Mouse (Mus musculus): ENCODE results near the gene Crtc2. TPM values are rescaled to one million over a fixed set of nuclear protein-coding genes. Genes with fewer than 3 reads are reported as not detected.

The Crtc2 gene
- total RNA-seq, 2 experiments from 2014 or later = 4.4 to 17.5 TPM

DNA sequence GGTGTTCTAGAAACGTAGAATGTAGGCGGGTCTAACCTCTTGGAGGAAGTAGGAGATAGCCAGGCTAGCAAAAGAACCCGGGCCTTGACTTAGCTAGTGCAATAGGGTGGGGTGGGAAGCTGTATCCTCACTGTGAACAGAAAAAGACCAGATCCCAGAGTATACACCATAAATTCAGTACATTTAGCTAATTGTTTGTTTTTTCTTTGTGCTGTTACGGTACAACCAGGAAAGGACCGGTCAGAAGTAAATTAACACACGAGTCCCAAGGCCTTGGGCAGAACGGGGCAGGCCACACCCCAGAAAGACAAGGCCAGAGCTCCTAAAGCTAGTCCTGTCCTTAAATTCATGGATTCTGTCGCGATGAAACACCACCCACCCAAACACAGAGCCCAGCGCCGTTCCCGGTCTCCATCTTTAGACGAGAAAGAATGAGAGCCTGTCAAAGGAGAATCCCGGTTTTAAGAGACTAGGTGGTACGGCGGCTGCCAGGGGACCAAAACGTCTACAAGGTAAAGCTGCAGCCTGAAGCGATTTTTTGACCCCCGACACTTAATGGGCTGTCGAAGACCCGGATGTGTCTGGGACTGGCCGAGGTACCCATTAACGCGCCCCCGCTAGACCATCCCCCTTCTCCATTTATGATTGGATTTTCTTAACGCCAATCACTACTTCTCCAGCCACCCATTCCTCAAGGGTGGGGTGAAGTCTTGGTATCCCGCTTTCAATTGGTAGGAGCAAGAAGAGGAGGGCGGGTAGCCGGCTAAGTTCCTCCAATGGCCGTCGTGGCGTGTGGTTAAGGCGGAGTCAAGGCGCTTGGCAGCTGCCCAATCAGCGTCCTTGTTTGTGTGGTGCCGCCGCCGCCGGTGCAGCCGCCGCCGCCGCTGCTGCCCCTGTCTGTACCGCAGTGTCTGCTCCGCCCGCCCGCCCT is 38.6 kb downstream of the Crtc2 start, which contains the start of gene Gatad2b:
Gene Gatad2b, plus strand, starts transcription at position 834 of the 931 bp plus-strand sequence.
- peak; percentile 97 for ATAC-seq (replicated peaks; ENCODE audit: low FRiP score, poor library complexity, severe bottlenecking)

DNA sequence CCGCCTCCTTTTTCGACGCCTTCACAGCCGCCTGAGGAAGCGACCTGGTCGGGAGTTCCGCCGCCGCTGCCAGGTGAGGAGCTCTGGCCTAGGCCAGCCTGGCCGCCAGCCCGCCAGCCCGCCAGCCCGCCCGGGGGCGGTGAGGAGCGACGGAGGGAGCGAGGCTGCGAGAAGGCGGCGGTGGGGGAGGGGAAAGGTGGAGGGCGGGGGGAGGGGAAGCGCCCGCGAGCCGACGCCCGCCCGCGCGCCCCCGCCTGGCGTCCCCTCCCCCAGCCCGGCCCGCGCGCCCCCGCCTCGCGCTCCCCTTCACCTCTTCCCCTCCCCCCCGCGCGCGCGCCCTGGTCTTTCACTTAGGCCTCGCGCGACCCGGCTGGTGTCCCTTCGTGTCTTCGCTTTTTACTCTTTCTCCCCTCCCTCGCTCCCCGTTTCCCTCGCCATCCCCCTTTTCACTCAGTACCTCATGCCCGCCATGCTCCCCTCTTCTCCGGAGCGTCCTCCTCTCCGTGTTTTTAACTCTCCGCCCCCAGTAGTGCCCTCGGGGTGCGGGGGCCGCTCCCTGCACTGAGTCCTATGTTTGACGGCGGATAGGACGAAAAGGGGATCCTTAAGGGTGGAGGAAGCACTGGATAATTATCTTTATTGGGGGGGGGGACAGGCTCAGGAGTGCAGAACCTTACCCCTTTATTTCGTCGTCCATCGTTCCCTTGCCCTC is 39.5 kb downstream of the Crtc2 start:
- ATAC-seq (replicated peaks; ENCODE audit: low FRiP score, poor library complexity, severe bottlenecking) = peak; percentile 31; the same call in 1 of the 2 replicates

DNA sequence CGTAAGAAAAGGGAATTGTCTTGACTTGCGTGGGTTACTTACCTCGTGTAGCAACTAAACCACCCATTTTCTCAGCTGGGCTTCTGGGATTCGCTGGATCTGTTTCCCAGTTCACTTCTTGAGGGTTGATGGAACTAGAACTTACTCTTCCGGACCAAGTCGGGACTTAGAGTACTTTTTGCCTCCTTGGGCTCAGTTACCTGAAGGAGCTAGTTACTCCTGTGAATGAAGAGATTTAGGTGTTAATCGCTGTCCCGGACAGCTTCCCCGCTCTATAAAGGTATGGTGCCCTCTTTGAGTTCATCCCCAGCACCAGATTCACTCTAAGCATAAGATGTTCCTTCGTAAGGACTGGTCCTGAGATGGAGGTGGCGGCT is 40.1 kb downstream of the Crtc2 start:
- no peak for ATAC-seq (replicated peaks; ENCODE audit: low FRiP score, poor library complexity, severe bottlenecking)

DNA sequence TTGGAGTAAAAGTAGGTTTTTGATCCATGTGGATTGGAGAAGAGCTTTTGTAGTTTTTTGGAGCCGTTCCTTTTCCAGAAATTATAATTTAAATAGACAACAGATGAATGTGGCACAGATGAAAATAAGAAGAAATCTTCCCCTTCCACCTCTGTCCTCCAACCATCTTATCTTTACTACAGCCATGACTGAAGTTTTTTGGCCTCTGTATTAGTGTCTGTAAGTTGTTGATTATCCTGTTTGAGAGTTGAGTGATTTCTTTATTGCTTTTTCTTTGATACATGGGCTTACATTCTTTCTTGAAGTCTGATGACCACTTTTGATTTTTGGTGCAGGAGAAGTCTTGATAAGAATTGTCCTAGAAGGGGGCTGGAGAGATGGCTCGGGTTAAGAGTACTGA is 40.7 kb downstream of the Crtc2 start:
- no peak for ATAC-seq (replicated peaks; ENCODE audit: low FRiP score, poor library complexity, severe bottlenecking)

DNA sequence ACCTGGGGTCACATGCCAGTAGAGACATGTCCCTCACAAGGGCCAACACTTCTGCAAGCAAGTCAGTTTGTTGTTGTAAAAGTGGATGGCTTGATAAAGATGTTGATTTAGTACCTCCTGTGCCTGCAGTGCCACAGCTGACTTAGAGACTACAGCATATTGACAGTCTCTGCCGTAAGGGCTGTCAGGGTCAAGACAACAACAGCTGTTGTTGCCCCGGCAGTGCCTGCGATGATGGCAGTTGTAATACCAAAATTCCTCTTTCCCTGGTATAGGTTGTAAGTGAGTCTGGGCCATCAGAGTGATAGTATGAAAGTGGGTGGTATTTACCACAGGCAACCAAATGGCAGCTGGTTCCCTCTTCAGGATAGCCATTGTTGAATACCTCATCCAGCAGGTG is 51.8 kb downstream of the Crtc2 start:
- ATAC-seq (replicated peaks; ENCODE audit: low FRiP score, poor library complexity, severe bottlenecking) = no peak

DNA sequence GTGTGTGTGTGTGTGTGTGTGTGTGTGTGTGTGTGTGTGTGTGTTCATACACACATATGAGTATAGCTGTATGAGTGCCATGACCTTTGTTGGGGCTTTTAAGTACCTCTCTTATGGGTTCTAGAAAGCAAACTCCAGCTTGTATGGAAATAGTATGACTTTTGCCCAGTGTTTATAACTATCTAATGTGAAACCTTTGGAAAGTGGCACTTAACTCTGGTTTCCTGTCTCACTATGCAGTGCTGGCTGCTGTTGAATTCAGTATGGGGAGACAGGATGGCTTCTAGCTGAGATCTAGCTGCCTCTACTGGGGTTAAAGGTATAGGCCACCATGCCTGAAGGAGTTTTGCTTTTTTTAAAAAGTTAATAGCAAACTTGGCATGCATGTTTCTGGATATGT is 55.6 kb downstream of the Crtc2 start:
- ATAC-seq (replicated peaks; ENCODE audit: low FRiP score, poor library complexity, severe bottlenecking) = no peak

DNA sequence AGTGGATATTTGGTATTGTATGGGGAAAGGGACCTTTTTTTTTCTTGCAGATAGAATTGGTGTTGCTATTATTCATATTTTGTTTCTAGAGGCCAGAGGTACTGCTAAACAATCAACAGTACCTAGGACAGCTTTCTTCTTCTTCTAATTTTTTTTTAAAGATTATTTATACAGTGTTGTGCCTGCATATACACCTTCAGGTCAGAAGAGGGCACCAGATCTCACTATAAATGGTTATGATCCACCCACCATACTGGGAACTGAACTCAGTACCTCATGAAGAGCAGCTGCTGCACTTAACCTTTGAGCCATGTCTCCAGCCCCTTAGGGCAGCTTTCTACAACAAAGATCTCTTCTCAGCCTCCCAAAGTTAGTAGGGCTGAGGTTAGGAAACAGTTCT is 59.4 kb downstream of the Crtc2 start:
- ATAC-seq (replicated peaks; ENCODE audit: low FRiP score, poor library complexity, severe bottlenecking) = peak; percentile 80

Other genes starting within 250 kb of the Crtc2 start
- 10.4 and 15.0 TPM in 2 replicates for gene 4933434E20Rik, start 202.5 kb upstream of the Crtc2 start, total RNA-seq (2015; ENCODE audit: low replicate concordance)
- gene 4933434E20Rik, start 202.5 kb upstream of the Crtc2 start, total RNA-seq (2017; ENCODE audit: low replicate concordance) = 16.3 and 17.6 TPM in 2 replicates
- gene Ubap2l, start 201.5 kb upstream of the Crtc2 start, total RNA-seq (2015; ENCODE audit: low replicate concordance) = 124 and 134 TPM in 2 replicates
- gene Ubap2l, start 201.5 kb upstream of the Crtc2 start, total RNA-seq (2017; ENCODE audit: low replicate concordance) = 106 and 129 TPM in 2 replicates
- 132 and 146 TPM in 2 replicates for gene Tpm3, start 181.5 kb upstream of the Crtc2 start, total RNA-seq (2015; ENCODE audit: low replicate concordance)
- gene Tpm3, start 181.5 kb upstream of the Crtc2 start, total RNA-seq (2017; ENCODE audit: low replicate concordance) = 200 and 233 TPM in 2 replicates
- gene Nup210l, start 150.0 kb upstream of the Crtc2 start, total RNA-seq (2015; ENCODE audit: low replicate concordance) = 0.58 TPM in 1 of 2 replicates, not detected in the other
- 0.09 and 0.14 TPM in 2 replicates for gene Nup210l, start 150.0 kb upstream of the Crtc2 start, total RNA-seq (2017; ENCODE audit: low replicate concordance)
- gene Rps27, start 40.5 kb upstream of the Crtc2 start, total RNA-seq (2015; ENCODE audit: low replicate concordance) = 686 and 1,022 TPM in 2 replicates
- gene Rps27, start 40.5 kb upstream of the Crtc2 start, total RNA-seq (2017; ENCODE audit: low replicate concordance) = 662 and 738 TPM in 2 replicates
- gene Rab13, start 40.5 kb upstream of the Crtc2 start, total RNA-seq (2015; ENCODE audit: low replicate concordance) = 0.77 and 1.5 TPM in 2 replicates
- 0.84 TPM in 1 of 2 replicates, not detected in the other for gene Rab13, start 40.5 kb upstream of the Crtc2 start, total RNA-seq (2017; ENCODE audit: low replicate concordance)
- 23.8 and 26.5 TPM in 2 replicates for gene Jtb, start 22.6 kb upstream of the Crtc2 start, total RNA-seq (2015; ENCODE audit: low replicate concordance)
- gene Jtb, start 22.6 kb upstream of the Crtc2 start, total RNA-seq (2017; ENCODE audit: low replicate concordance) = 7.3 and 8.9 TPM in 2 replicates
- gene Creb3l4, start 10.7 kb upstream of the Crtc2 start, total RNA-seq (2015; ENCODE audit: low replicate concordance) = not detected in 2 replicates
- not detected in 2 replicates for gene Creb3l4, start 10.7 kb upstream of the Crtc2 start, total RNA-seq (2017; ENCODE audit: low replicate concordance)
- gene Slc39a1, start 6.0 kb upstream of the Crtc2 start, total RNA-seq (2015; ENCODE audit: low replicate concordance) = 2.5 and 10.6 TPM in 2 replicates
- gene Slc39a1, start 6.0 kb upstream of the Crtc2 start, total RNA-seq (2017; ENCODE audit: low replicate concordance) = 8.7 and 9.5 TPM in 2 replicates
- gene Dennd4b, start 11.0 kb downstream of the Crtc2 start, total RNA-seq (2015; ENCODE audit: low replicate concordance) = 2.9 and 18.4 TPM in 2 replicates
- gene Dennd4b, start 11.0 kb downstream of the Crtc2 start, total RNA-seq (2017; ENCODE audit: low replicate concordance) = 4.5 and 6.1 TPM in 2 replicates
- gene Gatad2b, start 39.0 kb downstream of the Crtc2 start, total RNA-seq (2015; ENCODE audit: low replicate concordance) = 51.0 and 65.5 TPM in 2 replicates
- gene Gatad2b, start 39.0 kb downstream of the Crtc2 start, total RNA-seq (2017; ENCODE audit: low replicate concordance) = 41.8 and 47.2 TPM in 2 replicates
- gene Slc27a3, start 135.8 kb downstream of the Crtc2 start, total RNA-seq (2015; ENCODE audit: low replicate concordance) = not detected in 2 replicates
- gene Slc27a3, start 135.8 kb downstream of the Crtc2 start, total RNA-seq (2017; ENCODE audit: low replicate concordance) = 0.68 TPM in 1 of 2 replicates, not detected in the other
- 6.0 and 6.9 TPM in 2 replicates for gene Ints3, start 179.5 kb downstream of the Crtc2 start, total RNA-seq (2015; ENCODE audit: low replicate concordance)
- 5.1 and 10.5 TPM in 2 replicates for gene Ints3, start 179.5 kb downstream of the Crtc2 start, total RNA-seq (2017; ENCODE audit: low replicate concordance)
- gene Npr1, start 211.7 kb downstream of the Crtc2 start, total RNA-seq (2015; ENCODE audit: low replicate concordance) = not detected in 2 replicates
- 0.84 TPM in 1 of 2 replicates, not detected in the other for gene Npr1, start 211.7 kb downstream of the Crtc2 start, total RNA-seq (2017; ENCODE audit: low replicate concordance)
- 25.9 and 29.9 TPM in 2 replicates for gene Ilf2, start 222.0 kb downstream of the Crtc2 start, total RNA-seq (2015; ENCODE audit: low replicate concordance)
- 37.6 and 44.0 TPM in 2 replicates for gene Ilf2, start 222.0 kb downstream of the Crtc2 start, total RNA-seq (2017; ENCODE audit: low replicate concordance)
- gene Snapin, start 236.9 kb downstream of the Crtc2 start, total RNA-seq (2015; ENCODE audit: low replicate concordance) = 6.3 and 11.5 TPM in 2 replicates
- gene Snapin, start 236.9 kb downstream of the Crtc2 start, total RNA-seq (2017; ENCODE audit: low replicate concordance) = 10.7 and 13.4 TPM in 2 replicates